Mouse (Mus musculus): Measurements from ENCODE around the gene Lin28b.

Lin28b gene

DNA sequence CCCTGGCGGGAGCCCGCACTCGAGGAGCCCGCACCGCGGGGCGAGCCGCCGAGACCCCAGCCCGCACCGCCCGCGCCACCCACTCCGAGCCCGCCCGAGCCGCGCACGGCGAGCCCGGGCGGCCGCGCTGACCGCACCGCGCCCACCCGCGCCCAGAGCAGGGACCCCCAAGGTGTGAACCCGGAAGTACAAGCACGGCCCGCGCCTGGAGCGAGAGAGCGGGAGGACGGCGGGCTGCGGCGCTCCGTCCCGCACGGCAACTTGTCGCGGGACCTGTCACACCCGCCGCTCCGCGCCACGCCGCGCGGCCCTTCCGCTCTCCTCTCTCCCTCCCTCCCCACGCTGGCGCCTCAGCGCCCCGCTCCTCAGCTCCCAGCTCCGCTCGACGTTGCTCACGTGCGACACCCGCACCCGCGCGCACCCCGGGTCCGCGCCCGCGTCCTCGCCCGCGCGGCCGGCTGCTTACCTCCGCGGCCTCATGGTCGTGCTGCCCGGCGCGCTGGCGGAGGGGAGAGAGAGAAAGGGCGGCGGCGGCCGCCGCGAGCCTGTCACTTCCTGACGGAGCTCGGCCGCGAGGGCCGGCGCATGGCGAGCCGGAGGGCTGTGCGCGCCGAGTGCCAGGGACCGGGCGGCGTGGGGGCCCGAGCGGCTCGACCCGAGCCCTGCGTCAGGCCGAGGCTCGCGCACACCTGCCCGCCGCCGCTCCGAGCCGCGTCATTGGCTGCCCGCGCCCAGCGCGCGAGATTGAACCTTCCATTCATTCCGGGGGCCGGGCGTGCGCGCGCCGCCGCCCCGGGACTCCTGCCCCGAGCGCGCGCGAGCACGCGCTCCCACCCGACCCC, at the start of gene Lin28b:
Lin28b (minus strand) TSS at position 635 of the 842 bp plus-strand sequence.
- peak; percentile 49 to 57 for DNase-seq (ENCODE audit: low spot score in 2 of 2)

DNA sequence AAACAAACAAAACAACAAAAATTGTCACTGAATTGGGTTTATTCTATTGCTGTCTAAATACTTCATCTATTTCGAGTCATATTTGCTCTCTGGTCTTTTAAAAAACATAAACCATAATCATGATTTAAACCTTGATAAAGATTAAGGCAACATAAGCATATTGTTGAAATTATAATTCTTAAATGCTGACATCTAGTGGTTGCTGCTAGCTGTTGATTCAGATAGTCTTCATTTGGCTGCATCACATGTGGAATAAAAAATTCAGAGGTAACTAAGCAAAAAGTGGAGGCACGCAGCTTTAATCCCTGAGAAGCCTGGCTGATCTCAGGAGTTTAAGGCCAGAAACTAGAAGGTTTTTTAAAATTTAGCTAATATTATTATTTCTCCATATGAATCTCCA, 25.6 kb upstream of the Lin28b start:
- DNase-seq (ENCODE audit: low spot score in 2 of 2) = no peak

DNA sequence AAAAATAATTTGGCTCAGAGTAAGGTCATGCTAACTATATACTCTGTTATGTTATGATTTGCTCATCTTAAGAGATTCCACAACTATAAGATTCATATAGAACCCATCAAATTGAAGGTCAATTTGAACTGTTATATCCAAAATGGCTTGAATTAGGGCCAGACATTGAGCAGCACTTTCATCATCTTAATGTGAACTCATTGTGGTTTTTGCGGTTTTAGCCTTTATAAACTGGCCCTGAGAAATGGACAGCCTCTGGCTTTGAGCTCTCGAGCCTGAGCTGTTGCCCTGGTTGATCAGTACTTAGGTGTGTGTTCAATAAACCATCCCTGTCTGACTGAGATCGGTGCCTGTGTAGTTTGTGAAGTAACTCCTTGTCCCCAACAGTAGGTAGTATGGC, 24.5 kb upstream of the Lin28b start:
- no peak for DNase-seq (ENCODE audit: low spot score in 2 of 2)

- no peak for DNase-seq (ENCODE audit: low spot score in 2 of 2)
These were observed 14.1 kb upstream of the Lin28b start for GRCm38 (mm10) chr10:45500259-45500658.

DNA sequence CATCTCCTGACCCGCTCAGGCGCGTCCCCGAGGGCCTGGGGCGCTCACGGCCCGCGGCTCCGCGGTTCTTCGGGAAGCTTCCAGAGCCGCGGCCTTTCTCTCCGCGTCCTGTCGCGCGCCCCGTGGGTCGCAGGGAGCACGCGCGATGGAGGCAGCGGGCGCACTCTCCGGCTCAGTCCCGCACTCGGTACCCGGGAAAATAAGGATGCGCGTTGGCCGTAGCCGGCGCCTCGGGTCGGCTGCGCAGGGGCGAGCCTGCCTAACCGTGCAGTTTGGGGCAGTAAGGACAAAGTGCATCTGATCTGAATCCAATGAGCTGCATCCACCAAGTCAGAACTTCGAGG, 380 bp upstream of the Lin28b start:
- DNase-seq (ENCODE audit: low spot score in 2 of 2) = peak in 1 of 2 experiments; percentile 9

DNA sequence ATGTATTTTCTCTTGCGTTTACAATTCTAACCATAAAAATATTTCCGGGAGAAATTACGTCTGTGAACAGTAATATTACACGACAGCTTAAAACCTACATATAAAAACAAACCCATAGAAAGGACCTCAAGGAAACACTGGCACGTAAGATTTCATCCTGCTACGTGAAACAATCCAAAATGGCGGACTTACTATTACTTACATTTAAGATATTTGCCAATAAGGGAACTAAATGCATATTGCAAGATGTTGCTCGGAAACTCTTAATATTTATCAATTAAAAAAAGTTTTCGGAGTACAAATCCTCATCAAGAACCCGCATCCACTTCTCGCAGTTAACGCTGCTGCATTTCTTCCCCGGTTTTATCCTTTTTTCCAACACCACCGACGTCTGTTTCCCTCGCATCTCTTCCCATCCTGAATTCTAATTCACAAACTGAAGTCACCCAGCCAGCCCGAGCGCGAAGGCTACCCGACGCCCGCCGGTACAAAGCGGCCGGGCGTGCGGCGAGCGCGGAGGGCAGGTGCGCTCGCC, 902 bp downstream of the Lin28b start:
- no peak for DNase-seq (ENCODE audit: low spot score in 2 of 2)

GRCm38 (mm10) chr10:45483210-45483609, 3.0 kb downstream of the Lin28b start:
- DNase-seq (ENCODE audit: low spot score in 2 of 2) = no peak

- DNase-seq (ENCODE audit: low spot score in 2 of 2) = peak in 1 of 2 experiments; percentile 13
These were observed 12.4 kb downstream of the Lin28b start for GRCm38 (mm10) chr10:45473663-45474333.

DNA sequence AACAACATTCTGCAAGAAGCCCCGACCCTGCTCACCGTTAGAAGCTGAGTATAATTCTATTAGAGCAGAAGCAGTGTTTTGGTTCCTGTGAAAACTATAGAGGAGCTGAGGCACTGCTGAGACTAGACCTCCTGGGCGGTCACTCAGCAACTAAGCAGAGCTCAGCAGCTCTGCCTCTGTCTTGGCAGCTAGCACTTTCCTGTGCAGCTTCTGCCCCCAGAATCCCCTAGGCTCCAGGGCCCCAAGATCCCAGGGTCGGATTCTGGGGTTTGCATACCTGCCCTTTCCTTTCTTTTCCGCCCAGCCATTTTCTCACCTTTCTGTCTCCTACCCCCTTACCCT, 13.1 kb downstream of the Lin28b start:
- no peak for DNase-seq (ENCODE audit: low spot score in 2 of 2)

DNA sequence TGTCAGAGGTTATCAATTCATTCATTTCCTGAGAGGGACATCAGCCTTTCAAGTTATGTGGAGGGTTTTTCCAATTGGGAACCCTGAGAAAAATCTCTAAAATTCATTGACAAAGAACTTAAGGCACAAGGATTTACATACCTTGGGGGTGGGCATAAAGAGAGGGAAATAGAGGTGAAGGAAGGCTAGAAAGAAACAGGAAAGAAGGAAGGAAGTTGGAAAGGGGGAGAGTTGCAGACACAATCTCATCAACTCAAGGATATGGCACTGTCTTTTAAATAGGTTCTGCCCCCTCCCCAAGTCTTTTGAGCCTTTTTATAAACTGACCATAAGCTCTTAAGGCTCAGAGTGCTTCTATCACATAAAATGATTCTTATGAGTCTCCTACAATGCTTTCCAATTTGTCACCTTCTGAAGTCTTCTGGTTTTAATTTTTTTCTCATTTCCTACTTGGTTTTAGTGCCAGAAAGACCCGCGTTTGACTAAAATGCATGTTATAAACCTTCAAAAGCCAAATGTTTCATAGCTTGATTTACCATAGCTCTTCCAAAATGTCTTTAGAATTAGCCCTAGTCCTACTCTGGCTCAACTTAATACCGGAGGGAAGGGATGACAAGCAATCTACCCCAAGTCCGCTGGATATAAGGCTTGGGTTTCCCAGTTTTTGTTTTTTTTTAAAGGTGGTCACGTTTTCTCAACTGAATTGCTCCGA, 13.6 kb downstream of the Lin28b start:
- no peak for DNase-seq (ENCODE audit: low spot score in 2 of 2)

- no peak for DNase-seq (ENCODE audit: low spot score in 2 of 2)
These were observed 14.9 kb downstream of the Lin28b start for GRCm38 (mm10) chr10:45471321-45471720.

- DNase-seq (ENCODE audit: low spot score in 2 of 2) = no peak
These were observed 16.0 kb downstream of the Lin28b start for GRCm38 (mm10) chr10:45470079-45470739.

DNA sequence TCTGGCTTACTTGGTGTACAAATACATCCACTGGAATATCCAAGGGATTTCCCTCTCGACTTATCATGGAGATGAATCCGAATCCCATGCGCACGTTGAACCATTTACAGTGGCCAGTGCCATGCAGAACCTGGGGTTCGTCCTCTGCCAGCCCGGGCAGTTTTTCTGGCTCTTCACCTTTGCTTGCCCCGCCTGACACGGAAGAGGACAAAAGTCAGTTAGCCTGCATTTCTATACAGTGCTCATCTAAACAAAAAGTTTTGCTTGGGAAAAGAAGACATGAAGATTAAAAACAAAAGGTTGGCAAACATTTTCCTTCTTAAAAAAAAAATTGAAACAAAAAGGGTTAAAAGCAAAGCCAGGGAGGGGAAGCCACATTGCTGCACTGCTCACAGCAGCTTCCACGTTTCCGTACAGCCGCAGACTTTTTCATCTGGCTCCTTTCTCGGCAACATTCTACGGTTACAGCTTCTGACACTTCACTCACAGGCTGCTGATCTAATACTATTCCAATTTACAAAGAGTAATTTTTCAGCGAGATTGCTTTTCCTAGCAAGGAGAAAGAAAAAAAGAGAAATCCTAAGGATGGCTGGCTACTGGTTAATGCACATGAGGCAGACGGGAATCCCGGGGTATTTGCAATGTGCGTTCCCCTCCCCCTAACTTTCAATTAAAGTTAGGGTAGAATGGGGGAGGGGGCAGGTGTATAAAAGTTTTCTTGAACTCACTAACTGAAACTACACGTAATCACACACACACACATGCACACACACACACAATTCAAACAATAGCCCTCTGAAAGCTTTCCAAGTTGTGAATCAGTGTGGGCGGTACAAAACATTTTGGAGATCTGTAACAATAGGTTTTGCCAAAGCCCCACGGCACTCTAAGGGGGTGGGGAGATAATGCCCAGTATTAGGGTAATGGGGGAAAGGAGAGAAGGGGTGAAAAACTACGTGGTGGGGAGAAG, 16.9 kb downstream of the Lin28b start:
- no peak for DNase-seq (ENCODE audit: low spot score in 2 of 2)

DNA sequence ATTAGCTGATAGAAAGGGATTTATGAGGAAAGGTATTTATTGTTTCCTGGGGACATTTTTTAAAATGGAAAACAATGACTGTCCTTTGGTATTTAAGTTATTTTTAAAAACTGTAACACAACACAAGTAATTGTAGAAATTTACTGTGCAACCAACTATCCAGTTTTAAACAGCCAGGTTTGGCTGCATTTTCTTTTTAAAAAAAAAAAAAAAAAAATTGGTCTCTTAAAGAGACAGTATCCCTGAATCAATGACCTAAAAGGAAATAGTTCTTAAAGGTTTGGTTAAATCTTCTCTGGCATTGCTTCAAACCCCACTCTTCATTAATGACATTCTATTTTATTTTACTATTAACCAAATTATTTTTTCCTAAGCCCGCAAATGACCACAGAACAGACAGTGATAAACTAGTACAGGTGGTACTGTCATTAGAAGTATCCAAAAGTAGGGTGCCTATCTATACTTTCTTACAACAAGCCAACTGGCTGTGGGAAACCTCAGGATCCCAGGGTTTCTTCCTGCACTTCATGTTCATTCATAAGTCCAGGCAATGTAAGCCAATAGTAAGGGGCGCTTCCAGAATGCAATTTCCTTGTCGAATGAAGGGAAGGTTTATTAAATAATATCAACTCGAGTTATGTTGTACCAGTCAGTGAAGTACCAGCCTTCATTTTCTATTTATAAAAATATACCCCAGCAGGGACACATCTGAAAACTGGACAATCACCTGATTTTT, 17.8 kb downstream of the Lin28b start:
- no peak for DNase-seq (ENCODE audit: low spot score in 2 of 2)

GRCm38 (mm10) chr10:45458637-45459036, 27.6 kb downstream of the Lin28b start:
- no peak for DNase-seq (ENCODE audit: low spot score in 2 of 2)

- no peak for DNase-seq (ENCODE audit: low spot score in 2 of 2)
These were observed 28.1 kb downstream of the Lin28b start for GRCm38 (mm10) chr10:45458074-45458473.

GRCm38 (mm10) chr10:45446625-45447024, 39.6 kb downstream of the Lin28b start:
- no peak for DNase-seq (ENCODE audit: low spot score in 2 of 2)

DNA sequence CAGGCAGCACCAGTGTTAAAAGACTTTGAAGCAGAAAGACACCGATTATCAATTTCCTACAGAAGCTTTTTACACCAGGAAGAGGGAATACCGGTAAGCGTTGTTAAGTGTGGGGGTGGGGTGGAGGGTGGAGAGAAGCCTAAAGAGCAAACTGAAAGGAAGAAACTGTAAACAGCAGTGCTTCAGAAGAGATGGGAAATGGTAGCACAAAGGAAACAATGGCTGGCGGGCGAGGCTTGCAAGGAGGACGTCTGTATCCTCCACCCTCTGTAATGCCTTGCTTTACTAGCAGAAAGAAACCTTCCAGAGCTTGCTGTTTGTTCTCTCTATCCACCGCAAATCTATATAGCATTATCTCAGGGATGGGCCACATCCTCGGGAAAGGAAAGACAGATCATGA, 40.0 kb downstream of the Lin28b start:
- DNase-seq (ENCODE audit: low spot score in 2 of 2) = no peak

- no peak for DNase-seq (ENCODE audit: low spot score in 2 of 2)
These were observed 63.8 kb downstream of the Lin28b start for GRCm38 (mm10) chr10:45422372-45422771.

- DNase-seq (ENCODE audit: low spot score in 2 of 2) = no peak
These were observed 74.1 kb downstream of the Lin28b start for GRCm38 (mm10) chr10:45412144-45412543.
